ENCODE assay signal across 10 mouse cellular contexts in genomic region chr15:86751436-86752136, GRCm38 (mm10).
DNase-seq lines count a peak whose midpoint lies in the region; ATAC-seq lines count a peak whose summit lies in the region.
"Had no signal": no experiment of that assay in that cellular context is flagged by ENCODE, and none has a peak within 500 bp of the region (broad histone marks: within the 10 kb centered on the region; RNA-seq: fewer than 3 reads in every experiment).

No protein-coding gene starts in this region.

- 0 out of 2 replicates have a peak, but pooled peaks cover 7% of the 10 kb centered on the region for H3K4me1 ChIP-seq in forebrain, embryonic 13.5 days
- H3K4me1 ChIP-seq in forebrain, embryonic 11.5 days (replicated peaks; ENCODE audit: control insufficient read depth, insufficient read depth, low read length): no peaks in the 10 kb centered on the region
- no peaks in the 10 kb centered on the region for H3K4me1 ChIP-seq in midbrain, embryonic 14.5 days (ENCODE audit: control insufficient read depth, insufficient read depth, low read length)
- H3K4me1 ChIP-seq: liver, embryonic 12.5 days had no signal

- DNase-seq in forebrain, embryonic 11.5 days (ENCODE audit: low spot score): no peak
- DNase-seq in left cerebral cortex, postnatal 4 days: peak; percentile 80
- DNase-seq in left cerebral cortex, postnatal 14 days (ENCODE audit: low spot score in 2 of 2): no peak
- DNase-seq in cerebellum, postnatal 10 days: peak; percentile 78 to 88
- peak; percentile 72 for DNase-seq in midbrain, embryonic 14.5 days
- DNase-seq in adrenal gland, postnatal 25 days: no peak
- DNase-seq in ovary, postnatal 10 days (ENCODE audit: low spot score): no peak

- intact Hi-C loops in left cerebral cortex, postnatal 4 days (cut with DNase I): no loop called here
- intact Hi-C loops in left cerebral cortex, postnatal 14 days (cut with DNase I): loop anchor here (10.0 kb wide), 1 partner anchor 507 kb away; no protein-coding TSS in a partner anchor

- no peaks in the 10 kb centered on the region for H3K9me3 ChIP-seq in forebrain, embryonic 13.5 days (replicated peaks)
- H3K9me3 ChIP-seq in forebrain, embryonic 11.5 days (ENCODE audit: control insufficient read depth, low read length): no peaks in the 10 kb centered on the region
- no peaks in the 10 kb centered on the region for H3K9me3 ChIP-seq in midbrain, embryonic 14.5 days (ENCODE audit: control insufficient read depth, low read length)
- H3K9me3 ChIP-seq: liver, embryonic 12.5 days had no signal

- no peak overlapping the region for H3K9ac ChIP-seq in forebrain, embryonic 13.5 days
- no peak overlapping the region for H3K9ac ChIP-seq in forebrain, embryonic 11.5 days (ENCODE audit: low read length)
- no peak overlapping the region for H3K9ac ChIP-seq in midbrain, embryonic 14.5 days (replicated peaks; ENCODE audit: low read length)
- H3K9ac ChIP-seq: liver, embryonic 12.5 days had no signal

- no peaks in the 10 kb centered on the region for H3K36me3 ChIP-seq in forebrain, embryonic 13.5 days (ENCODE audit: poor library complexity, severe bottlenecking)
- no peaks in the 10 kb centered on the region for H3K36me3 ChIP-seq in forebrain, embryonic 11.5 days (ENCODE audit: control insufficient read depth, insufficient read depth, low read length)
- no peaks in the 10 kb centered on the region for H3K36me3 ChIP-seq in midbrain, embryonic 14.5 days (ENCODE audit: control insufficient read depth, insufficient read depth, low read length)
- H3K36me3 ChIP-seq: liver, embryonic 12.5 days had no signal

- H3K4me2 ChIP-seq in forebrain, embryonic 13.5 days: no peak overlapping the region
- H3K4me2 ChIP-seq in forebrain, embryonic 11.5 days (ENCODE audit: low read depth, low read length, severe bottlenecking): no peak overlapping the region
- no peak overlapping the region for H3K4me2 ChIP-seq in midbrain, embryonic 14.5 days (ENCODE audit: low read length)
- H3K4me2 ChIP-seq: liver, embryonic 12.5 days had no signal

- peak; percentile 36; the same call in 1 of the 2 replicates for ATAC-seq in forebrain, embryonic 13.5 days
- no peak for ATAC-seq in forebrain, embryonic 11.5 days (replicated peaks; ENCODE audit: low FRiP score)
- peak; percentile 55; the same call in 1 of the 2 replicates for ATAC-seq in midbrain, embryonic 14.5 days (ENCODE audit: low FRiP score, low TSS enrichment)
- ATAC-seq: activated CD4-positive, CD25-positive, alpha-beta regulatory T cell, adult 4 months; liver, embryonic 12.5 days had no signal

- no peaks in the 10 kb centered on the region for H3K27me3 ChIP-seq in forebrain, embryonic 13.5 days
- no peaks in the 10 kb centered on the region for H3K27me3 ChIP-seq in forebrain, embryonic 11.5 days (ENCODE audit: control insufficient read depth, insufficient read depth, low read length)
- no peaks in the 10 kb centered on the region for H3K27me3 ChIP-seq in midbrain, embryonic 14.5 days (ENCODE audit: control insufficient read depth, insufficient read depth, low read length)
- H3K27me3 ChIP-seq: liver, embryonic 12.5 days had no signal

- H3K4me3 ChIP-seq in forebrain, embryonic 13.5 days: no peak overlapping the region
- H3K4me3 ChIP-seq in forebrain, embryonic 11.5 days (ENCODE audit: low read depth, low read length): no peak overlapping the region
- no peak overlapping the region for H3K4me3 ChIP-seq in midbrain, embryonic 14.5 days (replicated peaks; ENCODE audit: low read depth, low read length)
- H3K4me3 ChIP-seq: liver, embryonic 12.5 days had no signal

- WGBS in forebrain, embryonic 13.5 days: 61% methylated on average over 10 of the region's 10 CpGs
- WGBS in forebrain, embryonic 11.5 days: 63% methylated on average over 10 of the region's 10 CpGs
- 62% methylated on average over 10 of the region's 10 CpGs for WGBS in midbrain, embryonic 14.5 days

- no peak overlapping the region for H3K27ac ChIP-seq in forebrain, embryonic 13.5 days
- H3K27ac ChIP-seq in forebrain, embryonic 11.5 days (ENCODE audit: low read depth, low read length): no peak overlapping the region
- 0 out of 2 replicates have a peak overlapping the region, but pooled peaks have one; percentile 16 for H3K27ac ChIP-seq in midbrain, embryonic 14.5 days (replicated peaks; ENCODE audit: low read depth, low read length)
- H3K27ac ChIP-seq: liver, embryonic 12.5 days had no signal

Comparison
In these comparisons a context has a peak if more than half of its experiments do, and no peak if none do; other contexts are left out.
1. DNase-seq: peak in left cerebral cortex, postnatal 4 days (single experiment), cerebellum, postnatal 10 days (2 of 2) and midbrain, embryonic 14.5 days (single experiment); none in forebrain, embryonic 11.5 days (single experiment), left cerebral cortex, postnatal 14 days (0 of 2), adrenal gland, postnatal 25 days (single experiment) and ovary, postnatal 10 days (single experiment).